Mouse (Mus musculus) thymus, adult 2 months (tissue): Measurements from ENCODE around the gene Kcng4.

ENCODE experiments used
- CTCF ChIP-seq: fragments of 200-500 bp; IDR thresholded peaks from 2 replicates; pipeline ENCODE4 v1.5.1; 2012; ENCODE audit warnings: mild to moderate bottlenecking, control low read depth, low read length, moderate library complexity, borderline replicate concordance; ENCODE audit not compliant: control insufficient read depth, poor library complexity, insufficient read depth; ENCODE audit errors: extremely low read depth
- POLR2A ChIP-seq: fragments of 200-500 bp; IDR thresholded peaks from 2 replicates; pipeline ENCODE4 v1.6.1; 2012; ENCODE audit warnings: mild to moderate bottlenecking, low read length, control low read depth, moderate library complexity; ENCODE audit not compliant: control insufficient read depth, poor library complexity, insufficient read depth; ENCODE audit errors: extremely low read depth

- TF ChIP-seq POLR2A (no peak), CTCF (no peak)
These were observed 11.7 kb downstream of the Kcng4 start for GRCm38 (mm10) chr8:119623744-119624143.
